Mouse (Mus musculus) liver, embryonic 15.5 days (tissue): ENCODE measurements around the gene Tfap2a. TPM values are rescaled to one million over a fixed set of nuclear protein-coding genes. Genes with fewer than 3 reads are reported as not detected.

Source experiments
- ATAC-seq: fragments of 200-750 bp; cut with Nextera tagmentation; 2 replicates; pipeline ENCODE4 v1.8.0; 2017; ENCODE audit warnings: moderate number of reproducible peaks, mild to moderate bottlenecking, moderate library complexity; ENCODE audit not compliant: insufficient read depth
- H3K27ac ChIP-seq: fragments of 300-500 bp; sonication (generic); replicated peaks from 2 replicates; pipeline ENCODE4 v1.5.1; 2015; ENCODE audit warnings: mild to moderate bottlenecking, inconsistent platforms
- H3K27me3 ChIP-seq: fragments of 300-500 bp; sonication (generic); 2 replicates; pipeline ENCODE4 v1.6.1; 2015; ENCODE audit warnings: mild to moderate bottlenecking, inconsistent platforms
- H3K36me3 ChIP-seq: fragments of 300-500 bp; sonication (generic); replicated peaks from 2 replicates; pipeline ENCODE4 v1.6.1; 2015; ENCODE audit warnings: moderate library complexity, mild to moderate bottlenecking, inconsistent platforms
- H3K4me1 ChIP-seq: fragments of 300-500 bp; sonication (generic); replicated peaks from 2 replicates; pipeline ENCODE4 v1.6.1; 2015; ENCODE audit warnings: inconsistent platforms
- H3K4me2 ChIP-seq: fragments of 300-500 bp; sonication (generic); 2 replicates; pipeline ENCODE4 v1.6.1; 2015; ENCODE audit warnings: moderate library complexity, mild to moderate bottlenecking, inconsistent platforms
- H3K4me3 ChIP-seq: fragments of 300-500 bp; sonication (generic); replicated peaks from 2 replicates; pipeline ENCODE4 v1.5.1; 2015; ENCODE audit warnings: mild to moderate bottlenecking, inconsistent platforms
- H3K9ac ChIP-seq: fragments of 300-500 bp; sonication (generic); 2 replicates; pipeline ENCODE4 v1.6.1; 2015; ENCODE audit warnings: moderate library complexity, mild to moderate bottlenecking, inconsistent platforms
- H3K9me3 ChIP-seq: fragments of 300-500 bp; sonication (generic); replicated peaks from 2 replicates; pipeline ENCODE4 v1.6.1; 2016; ENCODE audit warnings: inconsistent platforms
- WGBS: fragments of 180-500 bp; shearing (Covaris S2); methylation state at CpG from one replicate; pipeline ENCODE4 v1.1.7; 2015; ENCODE audit warnings: mixed read lengths; ENCODE audit not compliant: insufficient replicate concordance; 5-methylcytosine and 5-hydroxymethylcytosine counted together
- polyA plus RNA-seq: library from polyadenylated mRNA; unstranded; fragments of >200 nt; fragmentation: Nextera tagmentation; extraction: Ambion mirVana; gene quantifications from 2 replicates; pipeline ENCODE4 v1.2.1, GENCODE M21; 2015

Gene Tfap2a
- polyA plus RNA-seq, 1 experiment from 2014 or later, result not detected

DNA sequence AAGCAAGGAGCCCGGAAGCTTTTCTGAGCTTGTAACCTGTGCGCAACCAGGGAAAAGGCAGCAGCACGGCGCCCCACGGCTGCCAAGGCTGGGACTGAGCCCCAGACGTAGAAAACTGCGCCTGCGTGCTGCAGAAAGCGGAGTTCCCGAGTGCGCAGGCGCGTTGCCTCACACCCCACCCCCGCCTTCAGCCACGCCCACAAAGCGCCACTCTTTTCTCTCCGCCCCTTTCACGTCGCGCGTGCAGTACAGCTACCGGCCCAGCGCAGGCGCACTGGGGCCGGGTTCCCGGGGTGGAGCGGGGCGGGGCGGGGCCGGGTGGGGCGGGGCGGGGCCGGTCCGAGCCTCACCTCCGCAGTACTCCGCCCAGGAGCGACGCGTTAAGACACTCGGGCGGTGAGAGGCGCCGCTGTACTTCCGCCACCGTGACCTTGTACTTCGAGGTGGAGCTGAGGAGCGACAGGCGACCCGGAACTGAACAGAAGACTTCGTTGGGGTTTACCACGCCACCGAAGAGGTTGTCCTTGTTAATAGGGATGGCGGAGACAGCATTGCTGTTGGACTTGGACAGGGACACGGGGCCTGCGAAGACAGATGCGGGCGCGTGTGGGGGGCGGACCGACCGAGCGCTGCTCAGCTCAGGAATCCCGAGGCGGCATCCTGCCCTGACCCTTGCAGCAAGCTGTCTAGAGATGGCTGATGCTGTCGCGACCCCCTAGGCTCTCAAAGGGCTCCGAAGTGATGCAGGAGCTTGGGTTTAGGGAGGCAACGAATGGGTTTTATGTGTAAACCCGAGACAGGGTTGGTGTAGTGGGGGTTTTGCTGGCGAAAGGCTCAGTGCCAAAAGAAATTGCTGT, 15.2 kb downstream of the Tfap2a start:
- WGBS, result under 1% methylated on average over 70 of the region's 70 CpGs
- peaks cover 12% of the 10 kb centered on the region for H3K4me1 ChIP-seq

DNA sequence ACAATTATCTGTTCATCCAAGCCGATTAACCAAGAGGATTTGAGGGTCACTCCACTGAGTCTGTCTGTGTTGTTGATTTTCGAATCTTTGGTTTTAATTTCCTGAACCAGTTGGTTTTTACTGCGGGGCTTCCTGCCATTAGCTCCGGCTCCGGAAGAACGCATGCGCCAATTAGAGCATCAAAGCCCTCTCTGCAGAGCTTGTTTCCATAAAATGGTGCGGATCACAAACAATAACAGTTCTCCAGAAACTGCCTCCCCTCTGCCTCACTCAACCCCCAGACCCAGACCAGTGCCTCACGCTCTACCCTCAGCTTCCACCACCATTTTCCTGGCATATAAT, 18.5 kb downstream of the Tfap2a start:
- Histone ChIP-seq H3K9ac (no peak overlapping the region), H3K27me3 (peaks cover 94% of the 10 kb centered on the region), H3K27ac (no peak overlapping the region), H3K9me3 (no peaks in the 10 kb centered on the region), H3K36me3 (no peaks in the 10 kb centered on the region), H3K4me2 (no peak overlapping the region), H3K4me1 (peaks cover 15% of the 10 kb centered on the region), H3K4me3 (no peak overlapping the region)
- 14% methylated on average over 9 of the region's 9 CpGs for WGBS
- no peak for ATAC-seq

More for the DNA sequence above, 15.2 kb downstream of the Tfap2a start:
- no peaks in the 10 kb centered on the region for H3K36me3 ChIP-seq
- peaks cover 95% of the 10 kb centered on the region for H3K27me3 ChIP-seq
- no peak overlapping the region for H3K27ac ChIP-seq
- H3K9ac ChIP-seq, result 0 out of 2 replicates have a peak overlapping the region, but pooled peaks have one; percentile 18
- H3K4me3 ChIP-seq, result peak overlapping the region; percentile 48
- no peaks in the 10 kb centered on the region for H3K9me3 ChIP-seq
- peak; percentile 90 for ATAC-seq
- peak overlapping the region; percentile 65 for H3K4me2 ChIP-seq

DNA sequence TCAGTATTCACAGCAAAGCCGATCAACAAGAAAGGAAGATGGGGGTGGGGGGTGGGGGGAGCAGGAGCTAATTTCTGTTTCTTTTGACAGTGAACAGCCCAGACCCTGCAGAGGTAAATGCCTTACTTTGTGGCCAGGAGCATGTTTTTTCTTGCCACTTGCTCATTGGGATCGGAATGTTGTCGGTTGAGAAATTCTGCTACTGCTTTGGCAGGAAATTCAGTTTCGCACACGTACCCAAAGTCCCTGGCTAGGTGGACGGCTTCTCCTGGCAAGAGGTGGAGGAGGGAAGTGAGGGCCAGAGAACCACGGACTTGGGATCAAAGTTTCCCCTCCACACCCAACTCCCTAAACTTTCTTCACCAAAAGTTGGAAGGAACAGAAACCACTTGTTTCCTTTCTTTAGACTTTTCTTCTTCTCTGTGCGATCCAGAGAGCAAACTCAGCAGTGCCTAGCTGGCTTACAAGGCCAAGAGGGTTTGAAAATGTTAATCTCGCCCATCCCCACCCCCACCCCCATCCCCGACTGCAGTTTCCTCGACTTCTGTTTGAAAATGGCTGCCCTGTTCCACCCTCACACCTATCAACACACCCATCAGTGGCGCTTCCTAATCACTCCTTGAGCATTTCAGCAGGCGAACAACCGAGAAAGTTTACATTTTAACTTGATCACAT, 19.0 kb downstream of the Tfap2a start:
- Histone ChIP-seq H3K27me3 (peaks cover 94% of the 10 kb centered on the region), H3K4me1 (peaks cover 15% of the 10 kb centered on the region), H3K9me3 (no peaks in the 10 kb centered on the region), H3K36me3 (no peaks in the 10 kb centered on the region), H3K4me3 (no peak overlapping the region), H3K9ac (no peak overlapping the region), H3K4me2 (no peak overlapping the region), H3K27ac (no peak overlapping the region)
- WGBS, result 27% methylated on average over 14 of the region's 14 CpGs
- no peak for ATAC-seq

DNA sequence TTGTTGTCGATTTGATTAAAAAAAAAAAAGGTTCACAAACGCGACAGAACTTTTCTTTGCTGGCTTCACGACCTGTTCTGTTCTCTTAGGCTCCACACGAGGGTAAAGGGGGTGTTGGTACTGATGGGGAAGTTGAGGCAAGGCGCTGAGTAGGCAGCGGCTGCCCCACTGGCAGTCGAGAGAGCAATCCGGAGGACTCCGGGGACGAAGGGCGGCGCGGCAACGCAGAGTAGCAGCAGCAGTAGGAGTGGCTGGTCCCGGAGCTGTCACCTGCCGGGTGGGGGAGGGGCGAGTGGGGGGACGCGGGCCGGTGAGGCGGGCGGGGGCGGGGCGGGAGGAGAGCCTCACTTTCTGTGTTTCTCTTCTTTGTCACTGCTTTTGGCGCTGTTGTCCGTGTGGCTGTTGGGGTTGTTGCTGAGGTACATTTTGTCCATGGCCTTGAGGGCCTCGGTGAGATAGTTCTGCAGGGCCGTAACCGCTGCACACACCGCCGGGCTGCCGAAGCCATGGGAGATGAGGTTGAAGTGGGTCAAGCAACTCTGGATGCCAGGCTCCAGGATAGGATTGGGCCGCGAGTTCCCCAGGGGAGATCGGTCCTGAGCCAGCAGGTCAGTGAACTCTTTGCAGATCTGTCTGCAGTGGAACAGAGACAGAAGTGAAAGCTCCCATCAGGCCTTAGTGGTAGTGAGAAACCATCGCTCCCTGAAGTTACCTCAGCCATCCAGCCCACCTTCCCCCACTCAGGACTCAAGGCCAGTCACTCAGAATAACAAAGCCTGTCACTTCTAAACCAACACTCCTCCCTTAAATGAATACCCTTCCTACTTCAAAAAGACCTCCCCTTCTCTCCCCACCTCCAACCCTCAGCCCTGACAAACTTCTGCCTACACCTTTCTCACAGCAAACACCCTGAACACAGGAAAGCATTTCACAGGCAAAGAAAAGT, 21.1 kb downstream of the Tfap2a start:
- Histone ChIP-seq H3K4me2 (peak overlapping the region; percentile 39), H3K36me3 (no peaks in the 10 kb centered on the region), H3K27me3 (peaks cover 95% of the 10 kb centered on the region), H3K27ac (no peak overlapping the region), H3K4me1 (0 out of 2 replicates have a peak, but pooled peaks cover 3% of the 10 kb centered on the region), H3K9me3 (no peaks in the 10 kb centered on the region), H3K4me3 (no peak overlapping the region; the same call in 1 of the 2 replicates), H3K9ac (no peak overlapping the region)
- ATAC-seq, result no peak
- 5% methylated on average over 37 of the region's 37 CpGs for WGBS

DNA sequence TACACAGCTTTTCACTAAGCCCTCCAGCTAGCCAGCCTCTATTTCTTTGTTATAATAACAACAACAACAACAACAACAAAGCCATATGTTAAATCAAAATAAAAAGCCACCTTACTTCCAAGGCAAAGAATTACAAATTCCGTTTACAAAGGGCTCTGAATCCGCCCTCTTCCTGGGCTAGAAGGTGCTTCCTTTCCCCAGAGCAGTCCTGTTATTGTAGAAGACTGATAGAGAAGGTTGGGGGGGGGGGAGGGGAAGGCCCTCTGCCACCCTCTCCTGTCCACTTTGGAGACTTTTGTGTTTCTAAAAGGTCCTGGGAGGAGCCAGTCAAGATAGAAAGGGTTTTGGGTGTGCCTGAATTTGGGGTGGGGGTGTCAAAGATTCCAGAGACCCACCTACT, 23.6 kb downstream of the Tfap2a start:
- Histone ChIP-seq H3K4me1 (0 out of 2 replicates have a peak, but pooled peaks cover 3% of the 10 kb centered on the region), H3K9me3 (no peaks in the 10 kb centered on the region), H3K36me3 (no peaks in the 10 kb centered on the region), H3K4me3 (no peak overlapping the region), H3K27ac (no peak overlapping the region), H3K27me3 (peaks cover 96% of the 10 kb centered on the region), H3K4me2 (no peak overlapping the region), H3K9ac (no peak overlapping the region)
- WGBS, result 3% methylated on average over 2 of the region's 2 CpGs
- ATAC-seq, result no peak

DNA sequence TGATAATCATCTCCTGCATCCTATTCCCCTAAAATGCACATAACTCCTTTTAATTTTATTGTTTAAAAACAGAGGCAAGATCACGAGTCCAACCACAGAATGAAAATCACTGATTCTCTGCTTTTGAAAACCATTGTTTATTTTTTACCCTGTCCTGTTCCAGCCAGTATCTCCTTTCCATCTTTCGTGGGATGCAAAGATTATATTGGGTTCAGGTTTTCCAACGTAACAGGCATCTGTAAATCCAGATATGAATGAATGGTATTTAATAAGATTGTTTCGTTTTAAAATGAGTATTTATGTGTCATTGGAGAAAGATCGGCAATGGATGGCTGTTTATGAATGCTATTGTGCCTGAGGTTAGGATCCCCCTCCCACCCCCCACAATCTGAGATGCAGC, 24.5 kb downstream of the Tfap2a start:
- Histone ChIP-seq H3K4me2 (no peak overlapping the region), H3K27ac (no peak overlapping the region), H3K36me3 (no peaks in the 10 kb centered on the region), H3K9me3 (no peaks in the 10 kb centered on the region), H3K9ac (no peak overlapping the region), H3K4me3 (no peak overlapping the region), H3K4me1 (0 out of 2 replicates have a peak, but pooled peaks cover 3% of the 10 kb centered on the region), H3K27me3 (peaks cover 96% of the 10 kb centered on the region)
- no peak for ATAC-seq
- 6% methylated on average over 5 of the region's 5 CpGs for WGBS

DNA sequence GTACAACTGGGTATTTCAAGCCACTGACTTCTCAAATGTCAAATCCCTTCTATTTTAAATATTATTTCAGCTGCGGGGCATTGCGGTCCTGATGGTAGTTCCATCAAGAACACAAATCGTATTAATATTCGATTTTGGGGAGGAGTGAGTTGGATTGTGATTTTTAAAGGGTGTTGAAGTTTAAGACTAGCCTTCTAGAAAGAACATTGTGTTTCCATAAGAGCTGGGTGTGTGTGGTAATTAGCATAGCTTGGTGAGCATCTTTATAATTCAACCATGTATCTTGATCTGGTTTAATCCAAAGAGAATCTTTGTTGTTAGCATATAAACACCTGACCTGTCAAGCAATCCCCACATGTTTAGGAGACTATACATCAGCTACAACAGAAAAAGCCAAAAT, 24.9 kb downstream of the Tfap2a start:
- Histone ChIP-seq H3K4me2 (no peak overlapping the region), H3K4me1 (0 out of 2 replicates have a peak, but pooled peaks cover 3% of the 10 kb centered on the region), H3K9ac (no peak overlapping the region), H3K27me3 (peaks cover 96% of the 10 kb centered on the region), H3K36me3 (no peaks in the 10 kb centered on the region), H3K27ac (no peak overlapping the region), H3K4me3 (no peak overlapping the region), H3K9me3 (no peaks in the 10 kb centered on the region)
- 7% methylated on average over 4 of the region's 4 CpGs for WGBS
- ATAC-seq, result no peak

DNA sequence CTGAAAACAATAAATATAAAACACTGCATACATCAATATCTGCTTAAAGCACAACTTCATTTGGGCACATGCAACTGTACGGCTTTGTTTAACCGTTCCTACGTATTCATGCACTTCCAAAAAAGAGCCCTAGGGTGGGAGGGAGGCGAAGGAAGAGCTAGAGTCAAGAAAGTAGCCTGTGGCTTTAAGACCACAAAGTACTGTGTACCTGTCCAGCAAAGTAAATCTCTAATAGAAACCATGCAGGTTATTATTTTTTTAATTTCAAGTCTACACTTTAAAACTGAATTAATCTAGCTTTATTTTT, 25.7 kb downstream of the Tfap2a start:
- Histone ChIP-seq H3K4me2 (no peak overlapping the region), H3K4me3 (no peak overlapping the region), H3K36me3 (no peaks in the 10 kb centered on the region), H3K9ac (no peak overlapping the region), H3K9me3 (no peaks in the 10 kb centered on the region), H3K4me1 (0 out of 2 replicates have a peak, but pooled peaks cover 3% of the 10 kb centered on the region), H3K27ac (no peak overlapping the region), H3K27me3 (peaks cover 96% of the 10 kb centered on the region)
- no peak for ATAC-seq
- 5% methylated on average over 4 of the region's 4 CpGs for WGBS

DNA sequence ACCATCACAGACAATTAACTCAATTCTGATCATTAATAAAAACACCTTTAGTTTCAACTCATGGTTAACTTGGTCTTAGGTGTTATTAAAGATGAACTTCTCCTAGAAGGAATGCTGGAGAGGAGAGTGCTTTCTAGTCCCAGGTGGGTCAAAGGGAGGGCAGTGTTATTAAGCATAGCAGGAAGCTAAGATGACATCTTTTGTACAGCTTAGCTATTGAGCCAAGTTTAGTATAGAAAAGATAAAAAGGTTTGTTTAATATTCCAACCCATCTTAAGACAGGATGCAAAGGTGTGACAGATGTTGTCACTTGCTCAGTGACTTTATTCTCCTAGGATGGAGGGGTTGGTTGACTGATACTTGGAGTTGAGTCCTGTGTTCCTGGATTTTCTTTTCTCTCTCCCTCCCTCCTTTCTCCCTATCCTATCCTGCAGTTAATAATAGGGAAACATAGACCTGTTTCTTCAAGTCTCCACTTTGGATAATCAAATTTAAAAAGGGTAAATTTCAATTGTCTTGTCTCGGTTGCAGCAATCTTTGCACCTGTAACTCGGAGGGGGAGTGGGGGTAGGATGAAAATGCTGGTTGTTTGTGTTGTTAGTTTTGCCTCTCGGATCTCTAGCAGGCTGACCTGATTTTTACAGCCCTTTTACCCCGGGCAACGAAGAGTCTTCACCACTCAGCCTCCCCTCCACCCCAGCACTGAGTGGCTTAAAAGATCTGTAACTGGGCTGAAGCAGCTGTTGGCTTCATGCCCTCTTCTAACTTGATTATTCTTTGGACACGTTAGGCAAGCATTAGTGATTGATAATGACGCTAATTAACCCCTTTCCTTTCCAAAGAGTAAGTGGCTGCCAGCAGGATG, 26.3 kb downstream of the Tfap2a start:
- Histone ChIP-seq H3K4me1 (0 out of 2 replicates have a peak, but pooled peaks cover 2% of the 10 kb centered on the region), H3K36me3 (no peaks in the 10 kb centered on the region), H3K9ac (no peak overlapping the region), H3K9me3 (no peaks in the 10 kb centered on the region), H3K4me3 (no peak overlapping the region), H3K27me3 (peaks cover 96% of the 10 kb centered on the region), H3K27ac (no peak overlapping the region), H3K4me2 (no peak overlapping the region)
- no peak for ATAC-seq
- WGBS, result 3% methylated on average over 7 of the region's 7 CpGs

DNA sequence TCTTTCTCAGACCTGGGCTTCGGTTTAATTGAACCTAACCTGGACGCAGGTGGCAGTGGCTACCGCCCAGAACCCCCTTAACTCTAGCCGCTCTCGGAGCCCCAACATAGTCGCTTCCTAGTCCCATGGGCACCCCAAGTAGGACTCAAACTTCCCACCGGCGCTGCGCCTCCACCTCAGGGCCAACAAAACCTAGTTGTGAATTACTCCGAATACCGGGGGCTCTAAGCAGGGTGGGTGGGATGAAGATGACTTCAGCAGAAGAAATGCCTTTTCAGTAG, 28.2 kb downstream of the Tfap2a start:
- 3% methylated on average over 11 of the region's 11 CpGs for WGBS
- no peak for ATAC-seq

More for the DNA sequence above, 28.2 kb downstream of the Tfap2a start:
- Histone ChIP-seq H3K4me3 (no peak overlapping the region), H3K9ac (no peak overlapping the region), H3K27ac (no peak overlapping the region), H3K27me3 (peaks cover 98% of the 10 kb centered on the region), H3K36me3 (no peaks in the 10 kb centered on the region), H3K9me3 (no peaks in the 10 kb centered on the region), H3K4me2 (no peak overlapping the region), H3K4me1 (no peaks in the 10 kb centered on the region)
